Mouse (Mus musculus): ENCODE results near the gene Isy1. TPM values are rescaled to one million over a fixed set of nuclear protein-coding genes. Genes with fewer than 3 reads are reported as not detected.

The Isy1 gene
- polyA plus RNA-seq, 1 experiment = 21.1 TPM

DNA sequence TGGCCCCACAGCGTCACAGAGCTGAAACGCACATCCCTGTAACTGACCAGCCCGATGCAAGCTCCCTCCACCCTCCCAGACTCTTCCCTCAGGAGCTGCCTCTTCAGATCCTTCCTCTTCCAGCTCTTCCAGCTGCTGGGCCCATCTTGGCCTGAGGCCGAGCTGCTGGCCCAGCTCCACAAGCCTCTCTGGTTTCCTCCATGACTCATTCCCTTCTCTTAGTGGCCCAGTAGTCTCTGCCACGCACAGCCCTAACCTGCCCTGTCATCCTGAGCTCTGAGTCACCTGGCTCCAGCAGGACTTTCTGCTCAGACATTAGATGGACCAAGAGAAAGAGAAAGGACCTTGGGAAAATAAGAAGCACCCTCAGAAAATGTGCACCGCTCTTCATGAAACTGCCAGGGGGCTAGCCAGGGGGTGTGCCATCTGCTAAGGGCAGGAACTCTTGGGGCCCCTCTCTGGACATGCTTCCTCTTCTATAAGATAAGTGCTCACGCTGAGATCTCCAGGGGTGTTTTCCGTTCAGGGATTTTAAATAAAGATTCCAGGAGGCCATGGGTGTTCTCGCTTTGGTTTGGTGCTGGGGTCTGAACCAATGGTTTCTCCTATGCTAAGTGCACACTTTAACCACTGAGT, 30.4 kb upstream of the Isy1 start:
- no peaks in the 10 kb centered on the region for H3K79me2 ChIP-seq (ENCODE audit: control insufficient read depth, insufficient read depth)
- peak overlapping the region; percentile 72 for H3K4me2 ChIP-seq (ENCODE audit: low read depth)
- H3K36me3 ChIP-seq (ENCODE audit: control insufficient read depth, insufficient read depth) = no peaks in the 10 kb centered on the region
- H3K27me3 ChIP-seq (ENCODE audit: control insufficient read depth, insufficient read depth, insufficient read length) = no peaks in the 10 kb centered on the region
- H3K4me3 ChIP-seq = no peak overlapping the region
- H3ac ChIP-seq (ENCODE audit: control insufficient read depth, insufficient read length) = no peak overlapping the region
- TF ChIP-seq SRF (IDR thresholded peaks at IDR 0.05; ENCODE audit: control insufficient read depth, insufficient read length, low read depth) (no peak), E2F4 (IDR thresholded peaks at IDR 0.05; ENCODE audit: insufficient read depth) (no peak), MYOG (IDR thresholded peaks at IDR 0.05; ENCODE audit: control insufficient read depth in 1 of 3, insufficient read depth in 1 of 3, insufficient read length in 2 of 3, low read depth in 2 of 3) (peak; percentile 38 to 81 (median 60)), POLR2A (IDR thresholded peaks at IDR 0.05; ENCODE audit: insufficient read length, low read depth) (peak; percentile 28), MYOD1 (IDR thresholded peaks at IDR 0.05; ENCODE audit: control insufficient read depth in 1 of 3, insufficient read length in 2 of 3, low read depth in 2 of 3) (peak in 2 of 3 experiments; percentile 63 to 82), USF1 (IDR thresholded peaks at IDR 0.05; ENCODE audit: low read depth) (no peak), POLR2AphosphoS2 (IDR thresholded peaks at IDR 0.05; ENCODE audit: insufficient read length, low read depth) (peak; percentile 28), REST (IDR thresholded peaks at IDR 0.05; ENCODE audit: insufficient read depth, insufficient read length) (no peak)

GRCm38 (mm10) chr6:87867256-87867655, 28.7 kb upstream of the Isy1 start:
- H3K4me3 ChIP-seq = no peak overlapping the region
- no peaks in the 10 kb centered on the region for H3K27me3 ChIP-seq (ENCODE audit: control insufficient read depth, insufficient read depth, insufficient read length)
- no peak overlapping the region for H3ac ChIP-seq (ENCODE audit: control insufficient read depth, insufficient read length)
- no peaks in the 10 kb centered on the region for H3K79me2 ChIP-seq (ENCODE audit: control insufficient read depth, insufficient read depth)
- H3K4me2 ChIP-seq (ENCODE audit: low read depth) = no peak overlapping the region
- H3K36me3 ChIP-seq (ENCODE audit: control insufficient read depth, insufficient read depth) = no peaks in the 10 kb centered on the region
- TF ChIP-seq E2F4 (IDR thresholded peaks at IDR 0.05; ENCODE audit: insufficient read depth) = no peak
- no peak for TF ChIP-seq MYOG (IDR thresholded peaks at IDR 0.05; ENCODE audit: control insufficient read depth in 1 of 3, insufficient read depth in 1 of 3, insufficient read length in 2 of 3, low read depth in 2 of 3)
- no peak for TF ChIP-seq TCF3 (IDR thresholded peaks at IDR 0.05; ENCODE audit: insufficient read length, low read depth)
- no peak for TF ChIP-seq MAX (IDR thresholded peaks at IDR 0.05; ENCODE audit: low read depth)
- no peak for TF ChIP-seq TCF12 (IDR thresholded peaks at IDR 0.05; ENCODE audit: insufficient read depth, poor library complexity, severe bottlenecking)
- no peak for TF ChIP-seq REST (IDR thresholded peaks at IDR 0.05; ENCODE audit: insufficient read depth, insufficient read length)
- TF ChIP-seq SRF (IDR thresholded peaks at IDR 0.05; ENCODE audit: control insufficient read depth, insufficient read length, low read depth) = no peak
- TF ChIP-seq POLR2AphosphoS2 (IDR thresholded peaks at IDR 0.05; ENCODE audit: insufficient read length, low read depth) = no peak
- no peak for TF ChIP-seq USF1 (IDR thresholded peaks at IDR 0.05; ENCODE audit: low read depth)
- no peak for TF ChIP-seq MYOD1 (IDR thresholded peaks at IDR 0.05; ENCODE audit: control insufficient read depth in 1 of 3, insufficient read length in 2 of 3, low read depth in 2 of 3)
- no peak for TF ChIP-seq CEBPB (IDR thresholded peaks at IDR 0.05; ENCODE audit: insufficient read depth, poor library complexity, severe bottlenecking)
- no peak for TF ChIP-seq POLR2A (IDR thresholded peaks at IDR 0.05; ENCODE audit: insufficient read length, low read depth)

- no peaks in the 10 kb centered on the region for H3K27me3 ChIP-seq (ENCODE audit: control insufficient read depth, insufficient read depth, insufficient read length)
- H3K4me3 ChIP-seq = no peak overlapping the region
- TF ChIP-seq CEBPB (IDR thresholded peaks at IDR 0.05; ENCODE audit: insufficient read depth, poor library complexity, severe bottlenecking) = no peak
- no peak for TF ChIP-seq USF1 (IDR thresholded peaks at IDR 0.05; ENCODE audit: low read depth)
- no peak for TF ChIP-seq MAX (IDR thresholded peaks at IDR 0.05; ENCODE audit: low read depth)
- no peak for TF ChIP-seq MYOD1 (IDR thresholded peaks at IDR 0.05; ENCODE audit: control insufficient read depth in 1 of 3, insufficient read length in 2 of 3, low read depth in 2 of 3)
- TF ChIP-seq E2F4 (IDR thresholded peaks at IDR 0.05; ENCODE audit: insufficient read depth) = no peak
- TF ChIP-seq TCF12 (IDR thresholded peaks at IDR 0.05; ENCODE audit: insufficient read depth, poor library complexity, severe bottlenecking) = no peak
- no peak for TF ChIP-seq POLR2A (IDR thresholded peaks at IDR 0.05; ENCODE audit: insufficient read length, low read depth)
- no peak for TF ChIP-seq SRF (IDR thresholded peaks at IDR 0.05; ENCODE audit: control insufficient read depth, insufficient read length, low read depth)
- TF ChIP-seq REST (IDR thresholded peaks at IDR 0.05; ENCODE audit: insufficient read depth, insufficient read length) = no peak
- no peak for TF ChIP-seq MYOG (IDR thresholded peaks at IDR 0.05; ENCODE audit: control insufficient read depth in 1 of 3, insufficient read depth in 1 of 3, insufficient read length in 2 of 3, low read depth in 2 of 3)
- TF ChIP-seq TCF3 (IDR thresholded peaks at IDR 0.05; ENCODE audit: insufficient read length, low read depth) = no peak
- no peaks in the 10 kb centered on the region for H3K79me2 ChIP-seq (ENCODE audit: control insufficient read depth, insufficient read depth)
- no peaks in the 10 kb centered on the region for H3K36me3 ChIP-seq (ENCODE audit: control insufficient read depth, insufficient read depth)
- H3ac ChIP-seq (ENCODE audit: control insufficient read depth, insufficient read length) = no peak overlapping the region
- H3K4me2 ChIP-seq (ENCODE audit: low read depth) = no peak overlapping the region
These were observed 27.6 kb upstream of the Isy1 start for GRCm38 (mm10) chr6:87866211-87866610.

GRCm38 (mm10) chr6:87857071-87857470, 18.5 kb upstream of the Isy1 start:
- no peak for TF ChIP-seq USF1 (IDR thresholded peaks at IDR 0.05; ENCODE audit: low read depth)
- no peak for TF ChIP-seq TCF12 (IDR thresholded peaks at IDR 0.05; ENCODE audit: insufficient read depth, poor library complexity, severe bottlenecking)
- no peak for TF ChIP-seq POLR2A (IDR thresholded peaks at IDR 0.05; ENCODE audit: insufficient read length, low read depth)
- H3K79me2 ChIP-seq (ENCODE audit: control insufficient read depth, insufficient read depth) = no peaks in the 10 kb centered on the region

GRCm38 (mm10) chr6:87853446-87853845, 14.8 kb upstream of the Isy1 start:
- Histone ChIP-seq H3K36me3 (ENCODE audit: control insufficient read depth, insufficient read depth) (no peaks in the 10 kb centered on the region), H3K79me2 (ENCODE audit: control insufficient read depth, insufficient read depth) (peaks cover 25% of the 10 kb centered on the region), H3K27me3 (ENCODE audit: control insufficient read depth, insufficient read depth, insufficient read length) (no peaks in the 10 kb centered on the region), H3K4me2 (ENCODE audit: low read depth) (no peak overlapping the region), H3ac (ENCODE audit: control insufficient read depth, insufficient read length) (no peak overlapping the region), H3K4me3 (no peak overlapping the region)
- TF ChIP-seq MYOG (IDR thresholded peaks at IDR 0.05; ENCODE audit: control insufficient read depth in 1 of 3, insufficient read depth in 1 of 3, insufficient read length in 2 of 3, low read depth in 2 of 3) (no peak), MAX (IDR thresholded peaks at IDR 0.05; ENCODE audit: low read depth) (no peak), E2F4 (IDR thresholded peaks at IDR 0.05; ENCODE audit: insufficient read depth) (no peak), MYOD1 (IDR thresholded peaks at IDR 0.05; ENCODE audit: control insufficient read depth in 1 of 3, insufficient read length in 2 of 3, low read depth in 2 of 3) (no peak), REST (IDR thresholded peaks at IDR 0.05; ENCODE audit: insufficient read depth, insufficient read length) (no peak), POLR2A (IDR thresholded peaks at IDR 0.05; ENCODE audit: insufficient read length, low read depth) (no peak), SRF (IDR thresholded peaks at IDR 0.05; ENCODE audit: control insufficient read depth, insufficient read length, low read depth) (no peak), USF1 (IDR thresholded peaks at IDR 0.05; ENCODE audit: low read depth) (no peak)

More at GRCm38 (mm10) chr6:87857071-87857470, 18.5 kb upstream of the Isy1 start:
- Histone ChIP-seq H3ac (ENCODE audit: control insufficient read depth, insufficient read length) (no peak overlapping the region), H3K4me3 (no peak overlapping the region), H3K4me2 (ENCODE audit: low read depth) (peak overlapping the region; percentile 77), H3K27me3 (ENCODE audit: control insufficient read depth, insufficient read depth, insufficient read length) (no peaks in the 10 kb centered on the region), H3K36me3 (ENCODE audit: control insufficient read depth, insufficient read depth) (no peaks in the 10 kb centered on the region)
